Mouse (Mus musculus) liver, embryonic 11.5 days (tissue): ENCODE measurements at regions not wholly inside any gene's neighbourhood (a gene's known extent, or its start where the extent isn't known, plus 50 kb on each side); places are given as distances from the start of the nearest gene placed in this dataset.

ENCODE experiments used
- ATAC-seq: fragments of 200-750 bp; cut with Nextera tagmentation; replicated peaks from 2 replicates; pipeline ENCODE4 v1.8.0; 2017; ENCODE audit warnings: moderate number of reproducible peaks, mild to moderate bottlenecking, moderate TSS enrichment, moderate library complexity; ENCODE audit not compliant: low FRiP score
- DNase-seq: peaks from one replicate; pipeline ENCODE4 v3.0.0-alpha.2; 2017; ENCODE audit warnings: low spot score
- H3K27ac ChIP-seq: fragments of 300-500 bp; sonication (generic); 2 replicates; pipeline ENCODE4 v1.5.1; 2014; ENCODE audit warnings: mild to moderate bottlenecking, low read depth, low read length, control low read depth
- H3K27me3 ChIP-seq: fragments of 300-500 bp; sonication (generic); replicated peaks from 2 replicates; pipeline ENCODE4 v1.6.1; 2014; ENCODE audit warnings: low read length, mixed read lengths; ENCODE audit not compliant: control insufficient read depth, insufficient read depth
- H3K36me3 ChIP-seq: fragments of 300-500 bp; sonication (generic); 2 replicates; pipeline ENCODE4 v1.6.1; 2014; ENCODE audit warnings: mild to moderate bottlenecking, low read length, moderate library complexity, mixed read lengths; ENCODE audit not compliant: control insufficient read depth, insufficient read depth
- H3K4me1 ChIP-seq: fragments of 300-500 bp; sonication (generic); replicated peaks from 2 replicates; pipeline ENCODE4 v1.6.1; 2014; ENCODE audit warnings: low read length, mixed read lengths; ENCODE audit not compliant: control insufficient read depth, insufficient read depth
- H3K4me2 ChIP-seq: fragments of 300-500 bp; sonication (generic); 2 replicates; pipeline ENCODE4 v1.6.1; 2014; ENCODE audit warnings: mild to moderate bottlenecking, control low read depth, moderate library complexity
- H3K4me3 ChIP-seq: fragments of 300-500 bp; sonication (generic); 2 replicates; pipeline ENCODE4 v1.5.1; 2014; ENCODE audit warnings: low read depth, low read length, control low read depth
- H3K9ac ChIP-seq: fragments of 300-500 bp; sonication (generic); 2 replicates; pipeline ENCODE4 v1.6.1; 2014; ENCODE audit warnings: low read depth, low read length, control low read depth
- H3K9me3 ChIP-seq: fragments of 300-500 bp; sonication (generic); 2 replicates; pipeline ENCODE4 v1.6.1; 2016; ENCODE audit warnings: low read length, inconsistent platforms, mixed read lengths; ENCODE audit not compliant: control insufficient read depth
- WGBS: fragments of 180-500 bp; shearing (Covaris S2); extraction: QIAGEN DNeasy Blood & Tissue Kit; methylation state at CpG from one replicate; pipeline ENCODE4 v1.1.7; 2014; 5-methylcytosine and 5-hydroxymethylcytosine counted together

DNA sequence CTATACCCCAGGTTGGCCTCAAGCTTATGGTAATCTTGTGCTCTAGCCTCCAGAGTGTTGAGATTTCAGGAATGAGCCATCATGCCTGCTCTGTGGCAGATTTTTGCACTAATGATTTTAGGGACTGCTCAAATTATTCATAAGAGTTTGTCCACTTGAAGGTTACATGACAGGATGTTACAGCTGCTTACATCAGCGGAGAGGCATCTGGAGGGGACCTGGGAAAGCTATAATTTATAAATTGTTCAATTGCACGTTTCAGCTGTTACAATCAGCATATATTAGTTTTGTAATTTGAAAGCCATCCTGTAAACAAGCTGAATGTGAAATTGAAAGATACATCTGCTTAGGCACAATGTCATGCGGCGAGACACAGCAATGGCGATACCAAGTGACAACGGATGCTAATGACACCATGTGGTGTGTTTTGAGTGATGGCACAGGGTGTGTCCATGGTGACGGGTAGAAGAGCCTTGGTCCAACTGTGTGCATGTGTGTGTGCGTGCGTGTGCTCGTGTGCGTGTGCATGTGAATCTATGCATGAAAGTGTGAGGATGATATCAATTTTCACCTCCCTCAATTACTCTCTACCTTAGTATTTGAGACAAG, 96.6 kb upstream of the Gjb5 start:
- no peak overlapping the region for H3K4me2 ChIP-seq
- H3K27ac ChIP-seq: no peak overlapping the region
- 88% methylated on average over 11 of the region's 11 CpGs for WGBS
- H3K4me3 ChIP-seq: no peak overlapping the region
- DNase-seq: no peak
- H3K36me3 ChIP-seq: no peaks in the 10 kb centered on the region
- no peaks in the 10 kb centered on the region for H3K4me1 ChIP-seq
- no peak overlapping the region for H3K9ac ChIP-seq
- no peak for ATAC-seq
- H3K9me3 ChIP-seq: peaks cover 3% of the 10 kb centered on the region
- no peaks in the 10 kb centered on the region for H3K27me3 ChIP-seq

DNA sequence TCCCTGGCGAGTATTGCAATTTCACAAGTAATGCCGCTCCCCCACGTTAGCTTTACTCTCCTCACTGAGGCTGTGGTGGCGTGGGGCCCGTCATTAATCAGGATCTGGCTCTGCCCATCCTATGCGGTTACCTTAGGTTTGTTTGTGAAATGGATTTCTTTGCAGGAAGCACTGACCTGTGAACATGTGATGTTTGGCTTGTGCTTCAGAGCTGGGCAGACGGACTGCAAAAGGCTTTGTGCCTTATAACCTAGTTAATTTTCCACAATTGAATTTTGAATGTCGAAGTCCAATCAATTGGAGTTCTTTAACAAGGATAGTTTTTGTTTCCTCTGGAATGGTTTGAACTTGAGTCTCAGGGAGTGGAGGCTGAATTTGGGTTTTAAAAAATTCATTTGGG, 94.1 kb upstream of the Gjb5 start:
- Histone ChIP-seq H3K36me3 (no peaks in the 10 kb centered on the region), H3K4me2 (no peak overlapping the region), H3K27ac (no peak overlapping the region), H3K27me3 (no peaks in the 10 kb centered on the region), H3K4me3 (no peak overlapping the region), H3K9me3 (no peaks in the 10 kb centered on the region; the same call in 1 of the 2 replicates), H3K9ac (no peak overlapping the region), H3K4me1 (no peaks in the 10 kb centered on the region)
- ATAC-seq (no peak), DNase-seq (no peak)
- 68% methylated on average over 8 of the region's 8 CpGs for WGBS

DNA sequence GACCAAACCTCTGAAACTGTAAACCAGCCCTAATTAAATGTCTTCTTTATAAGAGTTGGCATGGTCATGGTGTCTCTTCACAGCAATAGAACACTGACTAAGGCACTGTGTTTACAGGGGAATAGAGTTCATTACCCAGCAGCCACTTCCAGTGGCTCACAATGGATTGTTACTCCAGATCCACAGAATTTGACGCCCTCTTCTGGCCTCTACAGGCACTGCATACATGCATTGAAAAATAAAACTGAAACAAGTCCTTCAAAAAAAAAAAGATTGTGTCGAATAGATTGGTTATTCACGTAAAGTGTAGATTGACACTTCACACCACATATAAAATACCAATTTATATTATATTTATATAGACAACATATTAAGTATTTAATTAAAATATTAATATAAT, 87.3 kb upstream of the Gjb5 start:
- DNase-seq: no peak
- no peak for ATAC-seq
- Histone ChIP-seq H3K4me2 (no peak overlapping the region), H3K4me3 (no peak overlapping the region), H3K4me1 (no peaks in the 10 kb centered on the region), H3K9me3 (no peaks in the 10 kb centered on the region), H3K9ac (no peak overlapping the region), H3K27ac (no peak overlapping the region), H3K27me3 (no peaks in the 10 kb centered on the region), H3K36me3 (no peaks in the 10 kb centered on the region)
- WGBS: 65% methylated on average over 3 of the region's 3 CpGs

DNA sequence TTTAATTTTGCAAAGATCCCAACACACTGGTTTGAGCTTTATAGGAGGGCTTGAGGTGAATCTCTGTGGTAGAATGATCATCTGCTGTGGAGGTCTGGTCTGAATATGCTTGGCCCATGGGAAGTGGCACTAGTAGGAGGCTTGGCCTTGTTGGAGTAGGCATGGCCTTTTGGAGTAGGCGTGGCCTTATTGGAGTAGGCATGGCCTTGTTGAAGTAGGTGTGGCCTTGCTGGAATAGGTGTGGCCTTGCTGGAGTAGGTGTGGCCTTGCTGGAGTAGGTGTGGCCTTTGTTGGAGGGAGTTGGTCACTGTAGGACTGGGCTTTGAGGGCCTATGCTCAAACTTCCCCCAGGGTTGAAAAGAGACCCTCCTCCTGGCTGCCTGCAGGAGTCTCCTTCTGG, 86.1 kb upstream of the Gjb5 start:
- Histone ChIP-seq H3K27me3 (no peaks in the 10 kb centered on the region), H3K4me3 (no peak overlapping the region), H3K9me3 (no peaks in the 10 kb centered on the region), H3K9ac (no peak overlapping the region), H3K36me3 (no peaks in the 10 kb centered on the region), H3K4me2 (no peak overlapping the region), H3K27ac (no peak overlapping the region), H3K4me1 (no peaks in the 10 kb centered on the region)
- 91% methylated on average over 1 of the region's 1 CpGs for WGBS
- ATAC-seq (no peak), DNase-seq (no peak)

DNA sequence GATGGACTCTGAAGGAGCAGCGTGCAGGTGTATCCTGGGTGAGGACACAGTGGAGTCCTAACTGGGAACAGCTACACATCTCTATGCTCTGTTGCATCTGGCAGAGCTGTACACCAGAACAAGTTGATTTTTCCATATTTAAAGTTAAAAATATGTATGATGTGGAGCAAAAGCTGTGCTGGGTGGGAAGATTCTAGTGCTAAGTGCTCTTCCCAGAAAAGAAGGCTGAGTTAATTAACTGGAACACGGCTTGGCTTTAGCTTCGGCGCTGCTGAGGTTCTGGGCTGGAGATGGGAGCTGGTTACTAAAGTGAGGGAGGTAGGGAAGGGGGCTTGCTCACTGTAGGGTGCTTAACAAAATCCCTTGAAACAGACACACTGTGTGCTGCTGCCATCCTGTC, 84.0 kb upstream of the Gjb5 start:
- H3K27me3 ChIP-seq: no peaks in the 10 kb centered on the region
- H3K27ac ChIP-seq: no peak overlapping the region
- no peak overlapping the region for H3K9ac ChIP-seq
- 90% methylated on average over 4 of the region's 4 CpGs for WGBS
- DNase-seq (no peak), ATAC-seq (no peak)
- H3K4me2 ChIP-seq: no peak overlapping the region
- no peaks in the 10 kb centered on the region for H3K9me3 ChIP-seq
- H3K4me1 ChIP-seq: no peaks in the 10 kb centered on the region
- no peaks in the 10 kb centered on the region for H3K36me3 ChIP-seq
- no peak overlapping the region for H3K4me3 ChIP-seq

DNA sequence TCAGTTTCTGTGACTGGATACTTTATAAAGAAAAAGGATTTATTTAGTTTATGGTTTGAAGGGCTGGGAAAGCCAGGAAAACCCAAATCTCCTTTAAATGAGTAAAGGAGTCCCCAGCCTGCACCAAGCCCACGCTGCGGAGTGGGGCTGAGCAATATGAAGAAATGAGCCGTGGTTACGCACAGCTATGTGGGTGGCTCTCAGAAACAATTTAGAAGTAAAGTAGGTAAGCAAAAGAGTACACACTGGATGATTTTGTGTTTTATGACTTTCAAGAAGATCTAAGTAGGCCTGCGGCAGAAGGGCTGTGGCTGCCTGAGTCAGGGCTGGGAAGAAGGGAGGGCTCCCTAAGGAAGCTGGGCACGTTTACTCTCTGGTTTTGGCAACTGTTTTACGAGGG, 82.6 kb upstream of the Gjb5 start:
- H3K9me3 ChIP-seq: no peaks in the 10 kb centered on the region
- H3K4me1 ChIP-seq: no peaks in the 10 kb centered on the region
- no peak overlapping the region for H3K27ac ChIP-seq
- H3K9ac ChIP-seq: no peak overlapping the region
- H3K4me2 ChIP-seq: no peak overlapping the region
- ATAC-seq (no peak), DNase-seq (no peak)
- no peaks in the 10 kb centered on the region for H3K27me3 ChIP-seq
- H3K4me3 ChIP-seq: no peak overlapping the region
- 62% methylated on average over 7 of the region's 7 CpGs for WGBS
- H3K36me3 ChIP-seq: no peaks in the 10 kb centered on the region

DNA sequence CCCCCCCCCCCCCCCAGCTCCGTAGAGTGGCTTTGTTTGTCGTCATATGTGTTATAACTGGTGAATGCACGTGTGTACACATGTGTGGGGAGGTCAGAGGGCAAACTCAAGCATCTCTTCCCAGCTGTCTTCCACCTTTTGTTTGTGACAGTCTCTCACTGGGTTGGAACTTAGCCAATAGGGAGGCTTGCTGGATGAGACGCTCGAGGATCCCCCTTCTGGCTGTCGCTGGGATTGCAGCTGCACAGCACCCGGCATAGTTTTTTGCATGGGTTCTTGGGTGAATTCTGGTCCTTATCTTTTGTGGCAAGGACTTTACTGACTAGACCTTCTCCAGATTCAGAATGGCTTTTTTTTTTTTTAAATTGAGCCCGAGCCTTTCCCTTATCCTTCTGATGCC, 77.1 kb upstream of the Gjb5 start:
- no peaks in the 10 kb centered on the region for H3K9me3 ChIP-seq
- ATAC-seq: 0 out of 2 replicates have a peak, but pooled peaks have one; percentile 31
- no peaks in the 10 kb centered on the region for H3K4me1 ChIP-seq
- H3K9ac ChIP-seq: no peak overlapping the region
- H3K27ac ChIP-seq: no peak overlapping the region
- H3K27me3 ChIP-seq: no peaks in the 10 kb centered on the region
- 12% methylated on average over 7 of the region's 8 CpGs for WGBS
- no peaks in the 10 kb centered on the region for H3K36me3 ChIP-seq
- peak overlapping the region; percentile 20; the same call in 1 of the 2 replicates for H3K4me2 ChIP-seq
- no peak overlapping the region for H3K4me3 ChIP-seq
- no peak for DNase-seq

DNA sequence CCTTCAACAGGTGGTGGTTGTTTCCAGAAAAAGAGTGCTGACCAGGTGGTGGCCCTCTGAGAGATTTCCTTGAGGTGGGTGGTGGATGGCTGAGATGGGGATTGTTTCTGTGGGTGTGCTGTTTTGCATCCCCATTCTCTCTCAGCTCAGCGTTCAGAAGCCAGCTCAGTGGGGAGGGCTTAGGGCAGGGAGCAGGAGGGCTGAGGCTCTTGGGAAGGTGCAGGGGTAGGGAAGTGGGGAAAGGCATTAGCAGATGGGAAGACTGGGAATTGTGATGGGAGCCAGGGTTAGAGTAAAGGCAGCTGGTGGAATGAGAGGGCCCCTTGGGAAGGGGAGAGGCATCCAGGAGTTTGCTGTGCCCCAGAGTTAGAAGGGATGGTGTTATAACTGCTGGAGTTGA, 72.3 kb upstream of the Gjb5 start:
- H3K9ac ChIP-seq: no peak overlapping the region
- H3K4me1 ChIP-seq: no peaks in the 10 kb centered on the region
- DNase-seq (no peak), ATAC-seq (no peak)
- H3K9me3 ChIP-seq: no peaks in the 10 kb centered on the region
- no peak overlapping the region for H3K27ac ChIP-seq
- H3K4me3 ChIP-seq: no peak overlapping the region
- no peak overlapping the region for H3K4me2 ChIP-seq
- no peaks in the 10 kb centered on the region for H3K27me3 ChIP-seq
- H3K36me3 ChIP-seq: no peaks in the 10 kb centered on the region
- WGBS: 6% methylated on average over 1 of the region's 1 CpGs

DNA sequence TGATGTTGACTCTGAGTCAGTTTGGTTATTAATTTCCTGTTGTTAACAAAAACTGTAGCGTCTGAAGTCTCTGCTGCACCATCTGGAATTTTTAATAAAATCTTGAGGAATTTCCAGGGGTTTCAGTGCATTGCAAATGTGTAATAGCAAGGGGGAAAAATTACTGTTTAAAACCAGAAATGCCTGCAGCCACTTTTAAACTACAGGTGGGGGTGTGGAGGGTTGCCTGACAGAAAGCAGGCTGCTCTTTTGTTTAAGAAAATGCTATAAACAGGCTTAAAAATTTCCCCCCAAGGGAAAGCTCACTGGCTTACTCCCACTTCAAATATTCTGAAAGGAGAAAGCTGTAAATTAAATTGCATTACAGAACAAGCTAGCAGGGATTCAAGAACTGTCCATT, 71.8 kb upstream of the Gjb5 start:
- Histone ChIP-seq H3K27ac (no peak overlapping the region), H3K4me2 (no peak overlapping the region), H3K4me1 (no peaks in the 10 kb centered on the region), H3K27me3 (no peaks in the 10 kb centered on the region), H3K36me3 (no peaks in the 10 kb centered on the region), H3K9ac (no peak overlapping the region), H3K9me3 (no peaks in the 10 kb centered on the region), H3K4me3 (no peak overlapping the region)
- DNase-seq (no peak), ATAC-seq (no peak)
- WGBS: 62% methylated on average over 1 of the region's 1 CpGs
